Mouse (Mus musculus): ENCODE data around the gene Rc3h1. TPM values are rescaled to one million over a fixed set of nuclear protein-coding genes. Genes with fewer than 3 reads are reported as not detected.
"Not testable (repeated sequence)": the region's sequence is repeated elsewhere in the genome, so short reads cannot be mapped to it uniquely, and the experiment has no call there.

Gene Rc3h1
- polyA plus RNA-seq, 1 experiment from 2014 or later: 3.9 TPM

DNA sequence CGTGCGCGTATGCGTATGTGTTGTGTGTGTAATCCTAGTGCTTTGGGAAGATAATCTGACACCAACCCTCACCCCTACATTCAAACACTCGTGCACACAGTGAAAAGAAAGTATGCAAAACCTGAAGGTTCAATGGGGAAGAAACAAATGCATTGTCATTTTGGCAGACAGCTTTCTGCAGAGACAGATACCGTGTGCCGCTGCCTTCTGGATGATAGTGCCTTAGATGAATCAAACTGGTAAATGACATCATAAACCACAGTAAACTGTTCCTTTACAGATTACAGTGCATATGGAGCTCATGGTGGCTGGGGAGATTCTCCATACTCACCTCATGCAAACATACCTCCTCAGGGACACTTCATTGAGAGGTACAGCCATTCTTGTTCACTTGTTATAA lies 57.0 kb downstream of the Rc3h1 start:
- Histone ChIP-seq H3K36me3 (replicated peaks) (peaks cover 80% of the 10 kb centered on the region), H3K27ac (replicated peaks) (no peak overlapping the region), H3K27me3 (no peaks in the 10 kb centered on the region), H3K4me1 (replicated peaks) (no peaks in the 10 kb centered on the region), H3K9ac (no peak overlapping the region), H3K4me3 (replicated peaks) (no peak overlapping the region), H3K4me2 (no peak overlapping the region), H3K9me3 (replicated peaks) (no peaks in the 10 kb centered on the region)
- 65% methylated on average over 7 of the region's 7 CpGs for WGBS (ENCODE audit: insufficient replicate concordance)
- no peak for ATAC-seq (ENCODE audit: insufficient read depth)

DNA sequence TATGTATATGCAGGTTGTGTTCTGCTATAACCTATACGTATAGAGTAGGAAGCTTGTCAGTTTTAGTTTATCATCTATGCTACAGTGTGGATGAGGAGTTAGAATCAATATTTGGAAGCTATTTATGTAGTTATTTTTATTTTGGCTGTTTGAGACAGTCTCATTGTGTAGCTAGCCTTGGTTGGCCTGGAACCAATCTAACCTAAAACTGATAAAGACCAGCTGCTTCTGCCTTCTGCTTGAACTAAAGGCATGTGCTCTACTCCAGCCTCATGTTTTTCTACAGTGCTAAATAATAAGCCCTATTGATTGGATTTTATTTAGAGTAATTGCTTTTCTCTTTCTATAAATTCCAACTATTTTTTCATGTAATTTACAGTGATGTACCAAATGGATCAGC lies 61.0 kb downstream of the Rc3h1 start:
- no peaks in the 10 kb centered on the region for H3K27me3 ChIP-seq
- no peak overlapping the region for H3K9ac ChIP-seq
- no peak overlapping the region for H3K4me3 ChIP-seq (replicated peaks)
- H3K36me3 ChIP-seq (replicated peaks): peaks cover 74% of the 10 kb centered on the region
- ATAC-seq (ENCODE audit: insufficient read depth): no peak
- no peak overlapping the region for H3K4me2 ChIP-seq
- H3K27ac ChIP-seq (replicated peaks): no peak overlapping the region
- no peaks in the 10 kb centered on the region for H3K4me1 ChIP-seq (replicated peaks)
- no peaks in the 10 kb centered on the region for H3K9me3 ChIP-seq (replicated peaks)
- 80% methylated on average over 1 of the region's 1 CpGs for WGBS (ENCODE audit: insufficient replicate concordance)

DNA sequence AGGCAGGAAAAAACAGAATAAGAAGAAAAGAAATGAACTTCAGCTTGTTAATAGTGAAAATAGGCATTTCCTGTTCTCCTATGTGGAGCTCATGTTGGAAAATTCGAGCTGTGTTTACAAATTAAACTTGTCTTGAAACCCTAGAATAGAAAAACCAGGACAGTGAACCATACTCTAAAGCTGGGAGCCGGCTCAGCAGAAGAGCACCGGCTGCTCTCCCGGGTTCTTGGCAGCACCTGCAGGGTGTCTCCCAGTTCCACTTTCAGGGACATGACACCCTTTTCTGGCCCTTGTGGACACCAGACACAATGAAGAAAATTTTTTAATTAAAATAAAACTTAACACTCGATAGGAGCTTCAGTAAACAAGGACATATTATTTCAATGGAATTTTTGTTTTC lies 62.4 kb downstream of the Rc3h1 start:
- no peaks in the 10 kb centered on the region for H3K4me1 ChIP-seq (replicated peaks)
- ATAC-seq (ENCODE audit: insufficient read depth): no peak
- no peaks in the 10 kb centered on the region for H3K9me3 ChIP-seq (replicated peaks)
- peaks cover 60% of the 10 kb centered on the region for H3K36me3 ChIP-seq (replicated peaks)
- no peak overlapping the region for H3K9ac ChIP-seq
- WGBS (ENCODE audit: insufficient replicate concordance): 79% methylated on average over 5 of the region's 5 CpGs
- no peak overlapping the region for H3K4me2 ChIP-seq
- no peak overlapping the region for H3K27ac ChIP-seq (replicated peaks)
- no peaks in the 10 kb centered on the region for H3K27me3 ChIP-seq
- H3K4me3 ChIP-seq (replicated peaks): no peak overlapping the region

DNA sequence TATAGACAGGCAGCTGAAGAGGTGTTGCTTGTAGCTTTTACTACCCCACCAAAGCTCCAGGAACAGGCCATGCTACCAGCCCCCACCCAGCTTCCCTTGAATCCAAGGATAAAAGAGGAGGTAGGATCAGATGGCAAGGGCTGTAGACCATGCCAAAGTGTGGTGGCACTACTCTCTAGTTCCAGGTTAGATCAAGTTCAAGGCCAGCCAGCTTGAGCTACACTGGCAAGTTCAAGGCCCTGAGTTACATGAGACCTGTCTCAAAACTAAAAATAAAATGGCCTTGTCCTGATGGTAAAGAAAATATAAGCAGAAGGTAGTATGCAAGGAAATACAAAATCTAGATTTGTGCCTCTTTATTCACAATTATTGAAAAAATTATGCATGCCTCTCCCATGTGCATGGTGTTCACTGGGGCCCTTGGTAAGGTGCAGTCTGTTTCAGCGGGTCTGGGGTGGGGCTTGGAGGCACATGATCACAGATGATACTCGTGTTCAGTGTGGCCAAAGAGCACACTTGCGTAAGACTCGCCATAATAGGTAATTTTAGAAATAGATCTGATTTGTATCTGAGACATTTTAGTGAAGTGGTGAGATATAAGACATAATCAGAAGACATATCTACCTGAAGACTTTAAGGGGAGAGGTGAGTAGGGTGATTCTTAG lies 72.0 kb downstream of the Rc3h1 start, which contains the start of gene Serpinc1:
Gene Serpinc1 (plus strand): TSS at position 515 of the 665 bp plus-strand sequence.
- H3K4me3 ChIP-seq (replicated peaks): no peak within 1 kb of the TSS
- ATAC-seq (ENCODE audit: insufficient read depth): no peak
- no peak within 1 kb of the TSS for H3K9ac ChIP-seq
- no peak within 1 kb of the TSS for H3K4me2 ChIP-seq
- 0 out of 2 replicates have a peak, but pooled peaks cover 9% of the 10 kb centered on the region for H3K36me3 ChIP-seq (replicated peaks)
- H3K27me3 ChIP-seq: no peaks in the 10 kb centered on the region
- no peaks in the 10 kb centered on the region; the same call in 1 of the 2 replicates for H3K4me1 ChIP-seq (replicated peaks)
- no peak within 1 kb of the TSS for H3K27ac ChIP-seq (replicated peaks)
- no peaks in the 10 kb centered on the region for H3K9me3 ChIP-seq (replicated peaks)
- 63% methylated on average over 4 of the region's 4 CpGs for WGBS (ENCODE audit: insufficient replicate concordance)

DNA sequence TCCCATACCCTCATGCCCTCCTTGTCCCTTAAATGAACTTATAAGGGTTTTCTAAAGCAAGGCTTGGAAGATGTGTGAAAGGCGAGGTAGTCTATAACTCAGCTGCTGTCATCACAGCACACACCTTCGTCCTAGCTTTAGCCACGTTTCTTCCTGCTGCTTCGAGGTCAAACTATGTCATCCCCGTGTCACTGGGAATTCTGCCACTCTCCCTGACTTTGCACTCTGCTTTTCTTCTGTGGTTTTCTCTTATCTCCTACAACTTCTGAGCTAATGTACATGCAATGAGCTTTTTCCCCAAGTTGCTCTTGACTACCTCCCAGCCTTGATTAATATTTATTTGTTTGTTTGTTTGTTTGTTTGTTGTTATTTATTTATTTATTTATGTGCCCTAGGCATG lies 73.8 kb downstream of the Rc3h1 start:
- no peaks in the 10 kb centered on the region for H3K9me3 ChIP-seq (replicated peaks)
- H3K27me3 ChIP-seq: no peaks in the 10 kb centered on the region
- no peak overlapping the region for H3K4me3 ChIP-seq (replicated peaks)
- H3K4me1 ChIP-seq (replicated peaks): no peaks in the 10 kb centered on the region; the same call in 1 of the 2 replicates
- H3K36me3 ChIP-seq (replicated peaks): 0 out of 2 replicates have a peak, but pooled peaks cover 4% of the 10 kb centered on the region
- no peak for ATAC-seq (ENCODE audit: insufficient read depth)
- WGBS (ENCODE audit: insufficient replicate concordance): 42% methylated on average over 5 of the region's 5 CpGs
- no peak overlapping the region for H3K9ac ChIP-seq
- peak overlapping the region; percentile 58 for H3K27ac ChIP-seq (replicated peaks)
- H3K4me2 ChIP-seq: no peak overlapping the region

DNA sequence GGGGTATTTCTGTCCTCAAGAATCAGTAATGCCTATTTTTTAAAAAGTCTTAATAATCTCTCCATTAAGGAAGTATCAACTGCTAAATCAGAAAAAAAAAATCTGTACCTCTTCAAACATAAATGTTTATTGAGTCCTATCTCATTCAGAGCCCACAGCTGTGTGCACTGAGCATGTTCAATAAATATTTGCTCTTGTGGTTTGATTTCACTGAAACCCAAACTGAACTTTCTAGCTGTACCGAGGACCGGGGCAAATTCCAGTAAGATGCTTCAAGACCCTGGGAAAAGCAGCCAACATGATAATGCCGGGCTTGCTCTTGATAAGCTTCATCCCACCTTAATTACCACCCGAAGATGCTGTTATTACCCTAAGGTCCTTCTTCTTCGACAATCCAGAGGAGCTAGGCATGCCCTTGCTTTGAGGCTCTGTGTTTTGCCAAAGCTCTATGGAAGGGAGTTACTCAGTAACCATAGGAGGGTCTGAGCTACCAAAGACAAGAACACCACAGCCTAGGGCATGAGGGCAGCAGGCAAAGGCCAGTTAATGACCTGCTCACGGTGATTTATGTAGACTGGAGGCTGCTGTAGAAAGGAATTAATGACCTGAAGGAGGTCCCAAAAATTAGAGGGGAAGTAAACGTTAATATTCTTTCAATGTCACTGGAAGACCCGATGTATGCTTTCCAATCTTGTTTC lies 74.5 kb downstream of the Rc3h1 start:
- no peaks in the 10 kb centered on the region for H3K9me3 ChIP-seq (replicated peaks)
- peak overlapping the region; percentile 75 for H3K27ac ChIP-seq (replicated peaks)
- no peaks in the 10 kb centered on the region for H3K27me3 ChIP-seq
- H3K4me3 ChIP-seq (replicated peaks): no peak overlapping the region
- no peaks in the 10 kb centered on the region for H3K36me3 ChIP-seq (replicated peaks)
- H3K4me1 ChIP-seq (replicated peaks): peaks cover under 1% of the 10 kb centered on the region
- peak; percentile 60 for ATAC-seq (ENCODE audit: insufficient read depth)
- no peak overlapping the region for H3K4me2 ChIP-seq
- no peak overlapping the region for H3K9ac ChIP-seq
- 64% methylated on average over 8 of the region's 8 CpGs for WGBS (ENCODE audit: insufficient replicate concordance)

DNA sequence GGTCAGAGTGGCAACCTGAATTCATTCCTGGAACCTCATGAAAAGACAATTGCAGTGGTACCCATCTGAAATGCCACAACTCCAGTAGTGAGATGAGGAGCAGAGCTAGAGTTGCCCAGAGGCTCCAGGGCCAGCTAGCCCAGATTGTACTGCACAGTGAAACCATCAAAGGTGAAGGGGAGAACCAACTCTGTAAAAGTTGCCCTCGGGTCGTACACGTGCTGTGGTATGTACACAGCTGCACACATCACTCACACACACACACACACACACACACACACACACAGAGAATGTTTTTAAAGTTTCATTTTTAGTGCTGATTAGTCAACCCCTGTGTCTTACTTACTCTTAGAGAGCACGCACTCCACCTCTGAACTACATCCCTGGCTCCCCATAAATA lies 75.1 kb downstream of the Rc3h1 start:
- H3K4me2 ChIP-seq: no peak overlapping the region
- no peaks in the 10 kb centered on the region for H3K27me3 ChIP-seq
- peak overlapping the region; percentile 75 for H3K27ac ChIP-seq (replicated peaks)
- H3K4me1 ChIP-seq (replicated peaks): peaks cover 7% of the 10 kb centered on the region
- ATAC-seq (ENCODE audit: insufficient read depth): peak; percentile 26
- no peak overlapping the region for H3K4me3 ChIP-seq (replicated peaks)
- no peak overlapping the region for H3K9ac ChIP-seq
- no peaks in the 10 kb centered on the region for H3K36me3 ChIP-seq (replicated peaks)
- H3K9me3 ChIP-seq (replicated peaks): no peaks in the 10 kb centered on the region
- WGBS (ENCODE audit: insufficient replicate concordance): 72% methylated on average over 4 of the region's 4 CpGs

DNA sequence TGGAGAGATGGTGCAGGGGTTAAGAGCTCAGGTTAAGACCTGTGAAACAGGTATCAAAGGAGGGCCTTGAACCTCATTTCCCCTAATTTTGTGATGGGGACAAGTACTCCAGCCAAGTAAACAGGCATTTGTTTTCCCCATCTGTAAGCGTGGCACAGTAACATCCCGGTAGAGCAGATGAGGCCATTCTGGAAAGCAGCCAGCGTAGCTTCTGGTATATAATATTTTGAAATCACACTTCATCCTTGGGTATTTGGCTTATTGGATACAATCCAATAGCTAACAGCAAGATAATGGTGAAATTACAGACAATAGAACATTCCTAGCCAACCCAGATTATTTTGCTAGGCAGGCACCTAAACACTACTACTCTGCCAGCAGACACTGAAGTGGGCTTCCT lies 76.7 kb downstream of the Rc3h1 start:
- no peaks in the 10 kb centered on the region for H3K9me3 ChIP-seq (replicated peaks)
- H3K36me3 ChIP-seq (replicated peaks): no peaks in the 10 kb centered on the region
- H3K27ac ChIP-seq (replicated peaks): no peak overlapping the region
- no peak overlapping the region for H3K4me3 ChIP-seq (replicated peaks)
- H3K9ac ChIP-seq: no peak overlapping the region
- 63% methylated on average over 3 of the region's 3 CpGs for WGBS (ENCODE audit: insufficient replicate concordance)
- no peak overlapping the region for H3K4me2 ChIP-seq
- no peak for ATAC-seq (ENCODE audit: insufficient read depth)
- no peaks in the 10 kb centered on the region for H3K27me3 ChIP-seq
- H3K4me1 ChIP-seq (replicated peaks): peaks cover 8% of the 10 kb centered on the region

DNA sequence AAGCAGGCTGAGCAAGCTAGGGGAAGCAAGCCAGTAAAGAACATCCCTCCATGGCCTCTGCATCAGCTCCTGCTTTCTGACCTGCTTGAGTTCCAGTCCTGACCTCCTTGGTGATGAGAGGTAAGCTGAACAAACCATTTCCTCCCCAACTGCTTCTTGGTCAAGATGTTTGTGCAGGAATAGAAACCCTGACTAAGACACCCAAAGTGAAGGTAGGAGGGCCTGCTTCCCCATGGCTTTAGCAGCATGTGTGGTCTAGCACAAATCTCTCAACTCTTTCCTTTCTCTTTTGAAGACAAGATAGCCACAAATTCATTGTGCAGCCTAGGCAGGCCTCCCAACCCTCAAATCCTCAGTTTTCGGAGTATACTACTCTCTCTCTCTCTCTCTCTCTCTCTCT lies 78.5 kb downstream of the Rc3h1 start:
- H3K27ac ChIP-seq (replicated peaks); H3K27me3 ChIP-seq; ATAC-seq (ENCODE audit: insufficient read depth); H3K36me3 ChIP-seq (replicated peaks); H3K9ac ChIP-seq; H3K4me2 ChIP-seq; H3K4me3 ChIP-seq (replicated peaks); H3K4me1 ChIP-seq (replicated peaks); H3K9me3 ChIP-seq (replicated peaks): not testable (repeated sequence)
- WGBS (ENCODE audit: insufficient replicate concordance): 48% methylated on average over 1 of the region's 1 CpGs

DNA sequence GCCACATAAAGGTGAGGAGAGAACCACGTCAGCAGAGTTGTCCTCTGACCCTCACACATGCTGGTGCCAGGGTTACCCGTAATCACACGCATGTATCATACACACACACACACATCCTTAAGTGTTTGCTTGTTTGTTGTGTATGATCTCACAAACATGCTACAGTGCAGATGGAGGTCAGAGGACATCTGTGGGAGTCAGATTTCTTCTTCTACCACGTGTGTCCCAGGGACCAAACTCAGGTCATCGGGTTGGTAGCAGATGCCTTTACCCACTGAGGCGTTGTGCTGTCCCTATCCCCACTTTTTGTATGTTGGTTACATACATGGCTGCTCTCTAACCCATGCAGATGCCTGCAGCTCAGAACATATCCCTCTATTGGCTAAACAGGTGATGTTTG lies 79.3 kb downstream of the Rc3h1 start:
- Histone ChIP-seq H3K9ac (no peak overlapping the region), H3K9me3 (replicated peaks) (no peaks in the 10 kb centered on the region), H3K27me3 (no peaks in the 10 kb centered on the region), H3K4me3 (replicated peaks) (no peak overlapping the region), H3K4me1 (replicated peaks) (peaks cover 8% of the 10 kb centered on the region), H3K4me2 (no peak overlapping the region), H3K27ac (replicated peaks) (no peak overlapping the region), H3K36me3 (replicated peaks) (no peaks in the 10 kb centered on the region)
- no peak for ATAC-seq (ENCODE audit: insufficient read depth)
- WGBS (ENCODE audit: insufficient replicate concordance): 77% methylated on average over 6 of the region's 6 CpGs

DNA sequence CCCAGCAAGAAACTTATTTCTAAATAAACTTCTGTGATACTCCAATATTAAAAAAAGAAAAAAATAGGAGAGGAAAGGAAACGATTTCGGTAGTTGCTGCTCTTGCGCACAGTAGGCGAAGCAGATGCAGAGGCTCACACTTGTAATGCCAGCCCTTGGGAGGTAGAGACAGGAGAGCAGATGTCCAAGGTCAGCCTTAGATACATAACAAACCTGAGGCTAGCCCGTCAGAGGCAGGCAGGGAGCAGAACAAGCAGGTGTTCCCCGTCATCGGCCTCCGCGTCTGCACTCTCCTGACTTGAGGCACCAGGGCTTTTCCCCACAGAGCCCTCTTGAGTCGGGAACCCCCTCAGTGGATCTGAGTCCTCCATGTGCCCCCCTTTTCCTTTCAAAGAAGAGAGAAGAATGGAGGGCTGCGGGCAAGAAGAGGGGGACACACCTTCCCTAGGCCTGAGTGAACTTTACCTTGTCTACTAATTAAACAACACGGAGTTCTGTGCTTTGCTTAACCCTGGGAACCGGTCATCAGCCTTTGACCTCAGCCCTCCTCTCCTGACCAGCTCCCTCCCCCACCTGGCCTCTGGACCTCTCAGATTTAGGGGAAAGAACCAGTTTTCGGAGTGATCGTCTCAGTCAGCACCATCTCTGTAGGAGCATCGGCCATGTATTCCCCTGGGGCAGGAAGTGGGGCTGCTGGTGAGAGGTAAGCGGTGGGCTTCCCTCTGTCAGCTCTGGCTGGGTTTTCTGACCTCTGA lies 80.8 kb downstream of the Rc3h1 start:
- no peaks in the 10 kb centered on the region for H3K9me3 ChIP-seq (replicated peaks)
- no peaks in the 10 kb centered on the region for H3K36me3 ChIP-seq (replicated peaks)
- H3K4me3 ChIP-seq (replicated peaks): peak overlapping the region; percentile 45
- ATAC-seq (ENCODE audit: insufficient read depth): peak; percentile 84
- H3K4me1 ChIP-seq (replicated peaks): peaks cover 11% of the 10 kb centered on the region
- peak overlapping the region; percentile 44; the same call in 1 of the 2 replicates for H3K4me2 ChIP-seq
- H3K27me3 ChIP-seq: no peaks in the 10 kb centered on the region
- 74% methylated on average over 17 of the region's 17 CpGs for WGBS (ENCODE audit: insufficient replicate concordance)
- H3K9ac ChIP-seq: peak overlapping the region; percentile 21; the same call in 1 of the 2 replicates
- H3K27ac ChIP-seq (replicated peaks): peak overlapping the region; percentile 70
